ENCODE assay signal across 19 mouse cellular contexts in the genomic region with DNA sequence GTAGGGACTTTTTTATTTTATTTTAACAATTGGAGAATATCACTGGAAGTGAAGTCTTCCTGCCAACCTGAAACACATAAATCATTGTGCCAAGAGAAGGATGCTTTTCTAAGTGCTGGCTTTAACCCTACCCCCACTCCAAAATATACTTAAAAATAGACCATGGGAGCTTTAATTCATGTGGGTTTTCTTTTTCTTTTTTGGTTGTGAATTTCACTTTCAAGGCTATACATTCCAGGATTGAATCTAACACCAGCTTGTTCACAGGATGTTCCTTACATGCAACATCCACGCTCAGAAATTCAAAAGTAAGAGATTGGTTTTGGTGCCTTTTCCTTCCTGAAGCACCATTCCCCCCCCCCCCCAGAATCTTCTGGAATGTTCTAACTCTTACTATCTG. TPM values are rescaled to one million over a fixed set of nuclear protein-coding genes. Genes with fewer than 3 reads are reported as not detected.
"Had no signal": no experiment of that assay in that cellular context is flagged by ENCODE, and none has a peak within 500 bp of the region (broad histone marks: within the 10 kb centered on the region; RNA-seq: fewer than 3 reads in every experiment).

No protein-coding gene starts in this region.

- H3K4me2 ChIP-seq: lung, embryonic 15.5 days; midbrain, embryonic 11.5 days; midbrain, embryonic 13.5 days; midbrain, embryonic 15.5 days; neural tube, embryonic 12.5 days; stomach, embryonic 15.5 days had no signal

- H3K9me3 ChIP-seq: lung, embryonic 15.5 days; megakaryocyte, embryonic 14.5 days; midbrain, embryonic 13.5 days; midbrain, embryonic 15.5 days; neural tube, embryonic 12.5 days; stomach, embryonic 15.5 days had no signal

- H3K9ac ChIP-seq: lung, embryonic 15.5 days; midbrain, embryonic 13.5 days; midbrain, embryonic 15.5 days; neural tube, embryonic 12.5 days; stomach, embryonic 15.5 days had no signal

- H3K4me3 ChIP-seq: lung, embryonic 15.5 days; megakaryocyte, embryonic 14.5 days; midbrain, embryonic 13.5 days; midbrain, embryonic 15.5 days; neural tube, embryonic 12.5 days; stomach, embryonic 15.5 days had no signal

- ATAC-seq: lung, postnatal 0 days; midbrain, embryonic 13.5 days; midbrain, embryonic 15.5 days had no signal

- H3K36me3 ChIP-seq: lung, embryonic 15.5 days; midbrain, embryonic 13.5 days; midbrain, embryonic 15.5 days; neural tube, embryonic 12.5 days; stomach, embryonic 15.5 days had no signal

- H3K4me1 ChIP-seq: lung, embryonic 15.5 days; megakaryocyte, embryonic 14.5 days; midbrain, embryonic 13.5 days; midbrain, embryonic 15.5 days; neural tube, embryonic 12.5 days; stomach, embryonic 15.5 days had no signal

- H3K27ac ChIP-seq: lung, embryonic 15.5 days; macrophage; midbrain, embryonic 13.5 days; midbrain, embryonic 15.5 days; neural tube, embryonic 12.5 days; stomach, embryonic 15.5 days; stomach, postnatal 0 days had no signal

- DNase-seq: lung, adult 2 months; lung, postnatal 14 days; lung, postnatal 36 days; right cerebral cortex, postnatal 14 days; thymus, adult 18-20 months; thymus, postnatal 14 days; thymus, postnatal 36 days had no signal

- H3K27me3 ChIP-seq: lung, embryonic 15.5 days; megakaryocyte, embryonic 14.5 days; midbrain, embryonic 13.5 days; midbrain, embryonic 15.5 days; neural tube, embryonic 12.5 days; stomach, embryonic 15.5 days had no signal

RNA-seq across cellular contexts. Expression of gene Hmmr, which starts 50.1 kb away (rescaled TPM):
- total RNA-seq: monocyte, adult 5-6 weeks; neutrophil, adult 5-6 weeks had no signal
